ENCODE assay signal across 10 mouse cellular contexts in genomic region chr9:121951114-121951423, GRCm38 (mm10). TPM values are rescaled to one million over a fixed set of nuclear protein-coding genes. Genes with fewer than 3 reads are reported as not detected.
DNase-seq lines count a peak whose midpoint lies in the region; ATAC-seq and TF ChIP-seq lines count a peak whose summit lies in the region.
"Had no signal": no experiment of that assay in that cellular context is flagged by ENCODE, and none has a peak within 500 bp of the region (broad histone marks: within the 10 kb centered on the region; RNA-seq: fewer than 3 reads in every experiment).

No protein-coding gene starts in this region.

- H3K27me3 ChIP-seq in heart, embryonic 12.5 days (replicated peaks) = no peaks in the 10 kb centered on the region; the same call in 1 of the 2 replicates
- H3K27me3 ChIP-seq in E14TG2a.4 (ENCODE audit: insufficient read depth, low read length) = peaks cover 24% of the 10 kb centered on the region
- H3K27me3 ChIP-seq in forebrain, embryonic 15.5 days = no peaks in the 10 kb centered on the region
- H3K27me3 ChIP-seq in liver, embryonic 12.5 days (replicated peaks) = no peaks in the 10 kb centered on the region

- H3K36me3 ChIP-seq in heart, embryonic 12.5 days = no peaks in the 10 kb centered on the region
- no peaks in the 10 kb centered on the region for H3K36me3 ChIP-seq in E14TG2a.4 (ENCODE audit: insufficient read depth, low read length)
- H3K36me3 ChIP-seq in forebrain, embryonic 15.5 days = no peaks in the 10 kb centered on the region
- H3K36me3 ChIP-seq in liver, embryonic 12.5 days = no peaks in the 10 kb centered on the region

- peak overlapping the region; percentile 64 for H3K4me2 ChIP-seq in heart, embryonic 12.5 days
- peak overlapping the region; percentile 38 for H3K4me2 ChIP-seq in forebrain, embryonic 15.5 days (replicated peaks)
- H3K4me2 ChIP-seq in liver, embryonic 12.5 days = peak overlapping the region; percentile 12

- ATAC-seq in heart, embryonic 12.5 days (ENCODE audit: insufficient number of reproducible peaks, low FRiP score) = no peak
- peak; percentile 59; the same call in 1 of the 2 replicates for ATAC-seq in forebrain, embryonic 15.5 days (replicated peaks)
- ATAC-seq in liver, embryonic 12.5 days = peak; percentile 37; the same call in 1 of the 2 replicates
- no peak for ATAC-seq in megakaryocyte-erythroid progenitor cell, adult 5-6 weeks (replicated peaks; ENCODE audit: low FRiP score, low TSS enrichment, poor library complexity, severe bottlenecking)
- no peak for ATAC-seq in inflammation-experienced regulatory T-cells, adult 6 months

- H3K4me3 ChIP-seq in heart, embryonic 12.5 days = peak overlapping the region; percentile 34
- H3K4me3 ChIP-seq in E14TG2a.4 (replicated peaks; ENCODE audit: low read length) = peak overlapping the region; percentile 67
- H3K4me3 ChIP-seq in forebrain, embryonic 15.5 days = peak overlapping the region; percentile 20; the same call in 1 of the 2 replicates
- no peak overlapping the region for H3K4me3 ChIP-seq in liver, embryonic 12.5 days

- peaks cover 11% of the 10 kb centered on the region for H3K4me1 ChIP-seq in heart, embryonic 12.5 days (replicated peaks)
- peaks cover 15% of the 10 kb centered on the region for H3K4me1 ChIP-seq in E14TG2a.4 (replicated peaks; ENCODE audit: low read depth, low read length)
- peaks cover 15% of the 10 kb centered on the region for H3K4me1 ChIP-seq in forebrain, embryonic 15.5 days
- H3K4me1 ChIP-seq in liver, embryonic 12.5 days = 0 out of 2 replicates have a peak, but pooled peaks cover 5% of the 10 kb centered on the region

- H3K9ac ChIP-seq in heart, embryonic 12.5 days = peak overlapping the region; percentile 32; the same call in 1 of the 2 replicates
- 0 out of 2 replicates have a peak overlapping the region, but pooled peaks have one; percentile 5 for H3K9ac ChIP-seq in forebrain, embryonic 15.5 days (replicated peaks)
- no peak overlapping the region for H3K9ac ChIP-seq in liver, embryonic 12.5 days

- TF ChIP-seq CTCF in E14TG2a.4 (conservative IDR thresholded peaks at IDR 0.05; ENCODE audit: low read length) = no peak

- no peak overlapping the region for H3K27ac ChIP-seq in heart, embryonic 12.5 days (ENCODE audit: poor library complexity, severe bottlenecking)
- peak overlapping the region; percentile 63; the same call in 1 of the 2 replicates for H3K27ac ChIP-seq in forebrain, embryonic 15.5 days (replicated peaks)
- H3K27ac ChIP-seq in liver, embryonic 12.5 days = no peak overlapping the region

- DNase-seq in heart, adult 11 months = no peak
- DNase-seq in spleen, adult 12 weeks (ENCODE audit: low spot score) = no peak
- DNase-seq: B cell, adult 2 months had no signal

- no peaks in the 10 kb centered on the region for H3K9me3 ChIP-seq in heart, embryonic 12.5 days (replicated peaks)
- no peaks in the 10 kb centered on the region for H3K9me3 ChIP-seq in E14TG2a.4 (ENCODE audit: low read length)
- no peaks in the 10 kb centered on the region for H3K9me3 ChIP-seq in forebrain, embryonic 15.5 days
- H3K9me3 ChIP-seq in liver, embryonic 12.5 days (replicated peaks) = no peaks in the 10 kb centered on the region

- WGBS in heart, embryonic 12.5 days = 36% methylated on average over 4 of the region's 4 CpGs
- WGBS in forebrain, embryonic 15.5 days = 29% methylated on average over 4 of the region's 4 CpGs
- 39% methylated on average over 4 of the region's 4 CpGs for WGBS in liver, embryonic 12.5 days (ENCODE audit: insufficient replicate concordance)

RNA-seq across cellular contexts. Expression of gene Fam198a, which starts 0.3 kb away (rescaled TPM):
- polyA plus RNA-seq in heart, embryonic 12.5 days (2016; fragmentation: Nextera tagmentation; extraction: Ambion mirVana) = 0.68 and 1.00 TPM in 2 replicates
- 1.4 TPM in 2 replicates for polyA plus RNA-seq in forebrain, embryonic 15.5 days (2015; fragmentation: Nextera tagmentation; extraction: Ambion mirVana)
- polyA plus RNA-seq in liver, embryonic 12.5 days (2016; fragmentation: Nextera tagmentation; extraction: Ambion mirVana) = 0.20 and 0.44 TPM in 2 replicates
- total RNA-seq in megakaryocyte-erythroid progenitor cell, adult 5-6 weeks (2014; fragmentation: Nextera tagmentation) = not detected in 2 replicates
- total RNA-seq in megakaryocyte-erythroid progenitor cell, adult 5-6 weeks (2017) = 1.3 TPM in 1 of 2 replicates, not detected in the other
- polyA plus RNA-seq in inflammation-experienced regulatory T-cells, adult 6 months (2017; shearing (Covaris generic)) = under 1 TPM in 1 of 3 experiments, not detected in 2; 0.12 TPM

RNA-seq across cellular contexts. Expression of gene Cyp8b1, which starts 35.0 kb away (rescaled TPM):
- polyA plus RNA-seq in heart, embryonic 12.5 days (2016; fragmentation: Nextera tagmentation; extraction: Ambion mirVana) = not detected in 2 replicates
- polyA plus RNA-seq in forebrain, embryonic 15.5 days (2015; fragmentation: Nextera tagmentation; extraction: Ambion mirVana) = 0.15 TPM in 1 of 2 replicates, not detected in the other
- polyA plus RNA-seq in liver, embryonic 12.5 days (2016; fragmentation: Nextera tagmentation; extraction: Ambion mirVana) = 0.22 and 0.27 TPM in 2 replicates
- not detected in 2 replicates for total RNA-seq in megakaryocyte-erythroid progenitor cell, adult 5-6 weeks (2014; fragmentation: Nextera tagmentation)
- total RNA-seq in megakaryocyte-erythroid progenitor cell, adult 5-6 weeks (2017) = not detected in 2 replicates
- not detected for polyA plus RNA-seq in inflammation-experienced regulatory T-cells, adult 6 months (2017; shearing (Covaris generic))
- total RNA-seq: left cerebral cortex, postnatal 25 days had no signal

RNA-seq across cellular contexts. Expression of gene Pomgnt2, which starts 45.8 kb away (rescaled TPM):
- 14.3 and 14.7 TPM in 2 replicates for polyA plus RNA-seq in heart, embryonic 12.5 days (2016; fragmentation: Nextera tagmentation; extraction: Ambion mirVana)
- polyA plus RNA-seq in forebrain, embryonic 15.5 days (2015; fragmentation: Nextera tagmentation; extraction: Ambion mirVana) = 23.9 and 28.3 TPM in 2 replicates
- 3.4 and 3.5 TPM in 2 replicates for polyA plus RNA-seq in liver, embryonic 12.5 days (2016; fragmentation: Nextera tagmentation; extraction: Ambion mirVana)
- total RNA-seq in megakaryocyte-erythroid progenitor cell, adult 5-6 weeks (2014; fragmentation: Nextera tagmentation) = 2.2 and 2.6 TPM in 2 replicates
- 3.8 and 4.3 TPM in 2 replicates for total RNA-seq in megakaryocyte-erythroid progenitor cell, adult 5-6 weeks (2017)
- under 1 TPM in 1 of 3 experiments, not detected in 2; 0.40 TPM for polyA plus RNA-seq in inflammation-experienced regulatory T-cells, adult 6 months (2017; shearing (Covaris generic))

RNA-seq across cellular contexts. Expression of gene Ackr2, which starts 52.9 kb away (rescaled TPM):
- 0.09 and 0.32 TPM in 2 replicates for polyA plus RNA-seq in heart, embryonic 12.5 days (2016; fragmentation: Nextera tagmentation; extraction: Ambion mirVana)
- polyA plus RNA-seq in forebrain, embryonic 15.5 days (2015; fragmentation: Nextera tagmentation; extraction: Ambion mirVana) = 1.9 and 2.7 TPM in 2 replicates
- 0.16 and 0.19 TPM in 2 replicates for polyA plus RNA-seq in liver, embryonic 12.5 days (2016; fragmentation: Nextera tagmentation; extraction: Ambion mirVana)
- total RNA-seq in megakaryocyte-erythroid progenitor cell, adult 5-6 weeks (2014; fragmentation: Nextera tagmentation) = not detected in 2 replicates
- not detected in 2 replicates for total RNA-seq in megakaryocyte-erythroid progenitor cell, adult 5-6 weeks (2017)
- polyA plus RNA-seq in inflammation-experienced regulatory T-cells, adult 6 months (2017; shearing (Covaris generic)) = not detected

Comparison
In these comparisons a context has a peak if more than half of its experiments do, and no peak if none do; other contexts are left out.
1. ATAC-seq: peak in forebrain, embryonic 15.5 days (single experiment) and liver, embryonic 12.5 days (single experiment); none in heart, embryonic 12.5 days (single experiment), megakaryocyte-erythroid progenitor cell, adult 5-6 weeks (single experiment) and inflammation-experienced regulatory T-cells, adult 6 months (single experiment).
2. H3K4me2 ChIP-seq: peak in every context shown above with its lines; median percentile 64 in heart, embryonic 12.5 days; 38 in forebrain, embryonic 15.5 days; 12 in liver, embryonic 12.5 days.